Mouse (Mus musculus) stomach, embryonic 15.5 days (tissue): ENCODE data around the gene Dcaf7. TPM values are rescaled to one million over a fixed set of nuclear protein-coding genes. Genes with fewer than 3 reads are reported as not detected.

Experiments used
- ATAC-seq: fragments of 200-750 bp; cut with Nextera tagmentation; 2 replicates; pipeline ENCODE4 v1.8.0; 2017; ENCODE audit warnings: low read depth, moderate number of reproducible peaks, moderate TSS enrichment; ENCODE audit not compliant: insufficient read depth, low FRiP score
- H3K27ac ChIP-seq: fragments of 300-500 bp; sonication (generic); 2 replicates; pipeline ENCODE4 v1.5.1; 2015; ENCODE audit warnings: mild to moderate bottlenecking, inconsistent platforms
- H3K27me3 ChIP-seq: fragments of 300-500 bp; sonication (generic); replicated peaks from 2 replicates; pipeline ENCODE4 v1.6.1; 2015; ENCODE audit warnings: inconsistent platforms
- H3K36me3 ChIP-seq: fragments of 300-500 bp; sonication (generic); 2 replicates; pipeline ENCODE4 v1.6.1; 2015; ENCODE audit warnings: inconsistent platforms
- H3K4me1 ChIP-seq: fragments of 300-500 bp; sonication (generic); 2 replicates; pipeline ENCODE4 v1.6.1; 2015; ENCODE audit warnings: inconsistent platforms
- H3K4me2 ChIP-seq: fragments of 300-500 bp; sonication (generic); 2 replicates; pipeline ENCODE4 v1.6.1; 2015; ENCODE audit warnings: mild to moderate bottlenecking, inconsistent platforms
- H3K4me3 ChIP-seq: fragments of 300-500 bp; sonication (generic); replicated peaks from 2 replicates; pipeline ENCODE4 v1.5.1; 2015; ENCODE audit warnings: inconsistent platforms
- H3K9ac ChIP-seq: fragments of 300-500 bp; sonication (generic); 2 replicates; pipeline ENCODE4 v1.6.1; 2015; ENCODE audit warnings: inconsistent platforms
- H3K9me3 ChIP-seq: fragments of 300-500 bp; sonication (generic); 2 replicates; pipeline ENCODE4 v1.6.1; 2016; ENCODE audit warnings: inconsistent platforms
- WGBS: fragments of 180-500 bp; shearing (Covaris S2); methylation state at CpG from one replicate; pipeline ENCODE4 v1.1.7; 2015; 5-methylcytosine and 5-hydroxymethylcytosine counted together
- polyA plus RNA-seq: library from polyadenylated mRNA; unstranded; fragments of >200 nt; fragmentation: Nextera tagmentation; extraction: Ambion mirVana; gene quantifications from 2 replicates; pipeline ENCODE4 v1.2.1, GENCODE M21; 2015

Dcaf7 gene
- polyA plus RNA-seq, result 54.6 and 57.6 TPM in 2 replicates

GRCm38 (mm10) chr11:106036548-106037417, at the start of gene Dcaf7:
Dcaf7 (plus strand) TSS chr11:106036872.
- ATAC-seq, result peak; percentile 99
- Histone ChIP-seq H3K27me3 (no peaks in the 10 kb centered on the region), H3K4me1 (peaks cover 7% of the 10 kb centered on the region; the same call in 1 of the 2 replicates), H3K4me2 (peak within 1 kb of the TSS; percentile 88), H3K36me3 (no peaks in the 10 kb centered on the region), H3K27ac (peak within 1 kb of the TSS; percentile 90), H3K9me3 (no peaks in the 10 kb centered on the region), H3K9ac (peak within 1 kb of the TSS; percentile 94), H3K4me3 (peak within 1 kb of the TSS; percentile 92)
- WGBS, result under 1% methylated on average over 66 of the region's 66 CpGs

- Histone ChIP-seq H3K9me3 (no peaks in the 10 kb centered on the region), H3K4me2 (no peak overlapping the region), H3K36me3 (no peaks in the 10 kb centered on the region), H3K9ac (no peak overlapping the region), H3K27me3 (no peaks in the 10 kb centered on the region), H3K27ac (no peak overlapping the region), H3K4me1 (no peaks in the 10 kb centered on the region), H3K4me3 (no peak overlapping the region)
- WGBS, result 61% methylated on average over 6 of the region's 6 CpGs
- no peak for ATAC-seq
Measured at GRCm38 (mm10) chr11:105987446-105987845, 49.2 kb upstream of the Dcaf7 start.

- H3K36me3 ChIP-seq, result no peaks in the 10 kb centered on the region
- no peak overlapping the region for H3K9ac ChIP-seq
- H3K27ac ChIP-seq, result no peak overlapping the region
- 77% methylated on average over 6 of the region's 6 CpGs for WGBS
- no peak overlapping the region for H3K4me3 ChIP-seq
- no peak for ATAC-seq
- no peaks in the 10 kb centered on the region for H3K9me3 ChIP-seq
- no peak overlapping the region for H3K4me2 ChIP-seq
- no peaks in the 10 kb centered on the region for H3K27me3 ChIP-seq
- H3K4me1 ChIP-seq, result no peaks in the 10 kb centered on the region
Measured at GRCm38 (mm10) chr11:105989446-105989845, 47.2 kb upstream of the Dcaf7 start.

- H3K4me2 ChIP-seq, result no peak overlapping the region
- WGBS, result 59% methylated on average over 2 of the region's 2 CpGs
- H3K9ac ChIP-seq, result no peak overlapping the region
- H3K9me3 ChIP-seq, result no peaks in the 10 kb centered on the region
- no peak overlapping the region for H3K27ac ChIP-seq
- no peaks in the 10 kb centered on the region for H3K4me1 ChIP-seq
- H3K36me3 ChIP-seq, result no peaks in the 10 kb centered on the region
- no peak for ATAC-seq
- H3K4me3 ChIP-seq, result no peak overlapping the region
- no peaks in the 10 kb centered on the region for H3K27me3 ChIP-seq
Measured at GRCm38 (mm10) chr11:105990231-105990630, 46.4 kb upstream of the Dcaf7 start.

GRCm38 (mm10) chr11:105994375-105994774, 42.3 kb upstream of the Dcaf7 start, which contains the start of gene Ace3:
Ace3 (plus strand) TSS chr11:105994675.
- Histone ChIP-seq H3K27me3 (no peaks in the 10 kb centered on the region), H3K4me2 (no peak within 1 kb of the TSS), H3K4me1 (no peaks in the 10 kb centered on the region), H3K36me3 (no peaks in the 10 kb centered on the region), H3K4me3 (no peak within 1 kb of the TSS), H3K9me3 (no peaks in the 10 kb centered on the region), H3K27ac (no peak within 1 kb of the TSS), H3K9ac (no peak within 1 kb of the TSS)
- no peak for ATAC-seq
- 86% methylated on average over 3 of the region's 3 CpGs for whole genome bisulfite sequencing

- H3K36me3 ChIP-seq, result no peaks in the 10 kb centered on the region
- no peaks in the 10 kb centered on the region for H3K9me3 ChIP-seq
- H3K27ac ChIP-seq, result no peak overlapping the region
- H3K4me1 ChIP-seq, result no peaks in the 10 kb centered on the region
- no peak for ATAC-seq
- H3K4me3 ChIP-seq, result no peak overlapping the region
- WGBS, result 92% methylated on average over 6 of the region's 6 CpGs
- no peak overlapping the region for H3K4me2 ChIP-seq
- no peak overlapping the region for H3K9ac ChIP-seq
- H3K27me3 ChIP-seq, result no peaks in the 10 kb centered on the region
Measured at GRCm38 (mm10) chr11:106000062-106000461, 36.6 kb upstream of the Dcaf7 start.

GRCm38 (mm10) chr11:106001718-106002117, 35.0 kb upstream of the Dcaf7 start:
- Histone ChIP-seq H3K9ac (no peak overlapping the region), H3K9me3 (no peaks in the 10 kb centered on the region), H3K27ac (no peak overlapping the region), H3K4me1 (no peaks in the 10 kb centered on the region), H3K4me3 (no peak overlapping the region), H3K4me2 (no peak overlapping the region), H3K36me3 (no peaks in the 10 kb centered on the region), H3K27me3 (no peaks in the 10 kb centered on the region)
- ATAC-seq, result no peak
- WGBS, result 46% methylated on average over 4 of the region's 4 CpGs

GRCm38 (mm10) chr11:106004576-106004975, 32.1 kb upstream of the Dcaf7 start:
- H3K27me3 ChIP-seq, result peaks cover 3% of the 10 kb centered on the region; the same call in 1 of the 2 replicates
- no peak overlapping the region for H3K4me3 ChIP-seq
- no peaks in the 10 kb centered on the region; the same call in 1 of the 2 replicates for H3K4me1 ChIP-seq
- H3K36me3 ChIP-seq, result no peaks in the 10 kb centered on the region
- H3K9me3 ChIP-seq, result no peaks in the 10 kb centered on the region
- 63% methylated on average over 1 of the region's 1 CpGs for WGBS
- no peak for ATAC-seq
- no peak overlapping the region for H3K27ac ChIP-seq
- no peak overlapping the region for H3K9ac ChIP-seq
- H3K4me2 ChIP-seq, result no peak overlapping the region

- no peak overlapping the region for H3K27ac ChIP-seq
- H3K27me3 ChIP-seq, result peaks cover 8% of the 10 kb centered on the region; the same call in 1 of the 2 replicates
- H3K4me1 ChIP-seq, result no peaks in the 10 kb centered on the region; the same call in 1 of the 2 replicates
- no peak overlapping the region for H3K4me2 ChIP-seq
- 15% methylated on average over 5 of the region's 5 CpGs for WGBS
- ATAC-seq, result no peak
- no peaks in the 10 kb centered on the region for H3K9me3 ChIP-seq
- H3K36me3 ChIP-seq, result no peaks in the 10 kb centered on the region
- H3K9ac ChIP-seq, result no peak overlapping the region
- H3K4me3 ChIP-seq, result no peak overlapping the region
Measured at GRCm38 (mm10) chr11:106005970-106006369, 30.7 kb upstream of the Dcaf7 start.

- H3K27me3 ChIP-seq, result peaks cover 8% of the 10 kb centered on the region; the same call in 1 of the 2 replicates
- H3K9ac ChIP-seq, result no peak within 1 kb of the TSS
- WGBS, result under 1% methylated on average over 24 of the region's 25 CpGs
- H3K9me3 ChIP-seq, result no peaks in the 10 kb centered on the region
- 0 out of 2 replicates have a peak, but pooled peaks have one; percentile 49 for ATAC-seq
- H3K4me3 ChIP-seq, result peak within 1 kb of the TSS; percentile 23; the same call in 1 of the 2 replicates
- H3K4me1 ChIP-seq, result no peaks in the 10 kb centered on the region; the same call in 1 of the 2 replicates
- H3K36me3 ChIP-seq, result no peaks in the 10 kb centered on the region
- H3K27ac ChIP-seq, result no peak within 1 kb of the TSS
- peak within 1 kb of the TSS; percentile 71 for H3K4me2 ChIP-seq
Measured at GRCm38 (mm10) chr11:106007821-106008220, 28.9 kb upstream of the Dcaf7 start, which contains the start of gene Kcnh6. Kcnh6 (plus strand) TSS chr11:106008124.

GRCm38 (mm10) chr11:106012711-106013110, 24.0 kb upstream of the Dcaf7 start:
- ATAC-seq, result no peak
- Histone ChIP-seq H3K9me3 (no peaks in the 10 kb centered on the region), H3K4me3 (no peak overlapping the region), H3K36me3 (no peaks in the 10 kb centered on the region), H3K27me3 (peaks cover 8% of the 10 kb centered on the region; the same call in 1 of the 2 replicates), H3K4me2 (no peak overlapping the region), H3K9ac (no peak overlapping the region), H3K27ac (no peak overlapping the region), H3K4me1 (peaks cover 7% of the 10 kb centered on the region; the same call in 1 of the 2 replicates)
- 51% methylated on average over 7 of the region's 7 CpGs for WGBS
